Mouse (Mus musculus): Measurements from ENCODE around the gene Gmppa. TPM values are rescaled to one million over a fixed set of nuclear protein-coding genes. Genes with fewer than 3 reads are reported as not detected.

Gmppa gene
- polyA plus RNA-seq, 1 experiment, result 70.6 TPM

GRCm38 (mm10) chr1:75449377-75450135, 13.8 kb downstream of the Gmppa start:
- Histone ChIP-seq H3K27ac (ENCODE audit: insufficient read depth, low read length) (no peak overlapping the region), H3K4me3 (ENCODE audit: insufficient read depth, low read length) (no peak overlapping the region), H3K4me1 (ENCODE audit: control insufficient read depth, insufficient read depth, low read length) (0 out of 2 replicates have a peak, but pooled peaks cover 2% of the 10 kb centered on the region)
- TF ChIP-seq CTCF (IDR thresholded peaks at IDR 0.05; ENCODE audit: borderline replicate concordance, insufficient read depth, low read length) (no peak), POLR2A (IDR thresholded peaks at IDR 0.05; ENCODE audit: low read depth, low read length) (no peak)

GRCm38 (mm10) chr1:75450314-75451005, 14.7 kb downstream of the Gmppa start, which contains the start of gene Asic4:
Asic4 (plus strand) TSS chr1:75450436.
- no peak within 1 kb of the TSS for H3K27ac ChIP-seq (ENCODE audit: insufficient read depth, low read length)
- TF ChIP-seq POLR2A (IDR thresholded peaks at IDR 0.05; ENCODE audit: low read depth, low read length), result no peak
- TF ChIP-seq CTCF (IDR thresholded peaks at IDR 0.05; ENCODE audit: borderline replicate concordance, insufficient read depth, low read length), result no peak
- H3K4me1 ChIP-seq (ENCODE audit: control insufficient read depth, insufficient read depth, low read length), result 0 out of 2 replicates have a peak, but pooled peaks cover 2% of the 10 kb centered on the region
- H3K4me3 ChIP-seq (ENCODE audit: insufficient read depth, low read length), result no peak within 1 kb of the TSS

GRCm38 (mm10) chr1:75451900-75452299, 16.2 kb downstream of the Gmppa start:
- Histone ChIP-seq H3K4me3 (ENCODE audit: insufficient read depth, low read length) (no peak overlapping the region), H3K4me1 (ENCODE audit: control insufficient read depth, insufficient read depth, low read length) (0 out of 2 replicates have a peak, but pooled peaks cover 2% of the 10 kb centered on the region), H3K27ac (ENCODE audit: insufficient read depth, low read length) (no peak overlapping the region)
- TF ChIP-seq CTCF (IDR thresholded peaks at IDR 0.05; ENCODE audit: borderline replicate concordance, insufficient read depth, low read length) (no peak), POLR2A (IDR thresholded peaks at IDR 0.05; ENCODE audit: low read depth, low read length) (no peak)

- H3K4me3 ChIP-seq (ENCODE audit: insufficient read depth, low read length), result no peak overlapping the region
- H3K27ac ChIP-seq (ENCODE audit: insufficient read depth, low read length), result no peak overlapping the region
- TF ChIP-seq CTCF (IDR thresholded peaks at IDR 0.05; ENCODE audit: borderline replicate concordance, insufficient read depth, low read length), result no peak
- no peak for TF ChIP-seq POLR2A (IDR thresholded peaks at IDR 0.05; ENCODE audit: low read depth, low read length)
- H3K4me1 ChIP-seq (ENCODE audit: control insufficient read depth, insufficient read depth, low read length), result no peaks in the 10 kb centered on the region
Measured at GRCm38 (mm10) chr1:75455433-75455832, 19.7 kb downstream of the Gmppa start.

GRCm38 (mm10) chr1:75455948-75456347, 20.2 kb downstream of the Gmppa start:
- Histone ChIP-seq H3K27ac (ENCODE audit: insufficient read depth, low read length) (no peak overlapping the region), H3K4me3 (ENCODE audit: insufficient read depth, low read length) (no peak overlapping the region), H3K4me1 (ENCODE audit: control insufficient read depth, insufficient read depth, low read length) (no peaks in the 10 kb centered on the region)
- TF ChIP-seq CTCF (IDR thresholded peaks at IDR 0.05; ENCODE audit: borderline replicate concordance, insufficient read depth, low read length) (no peak), POLR2A (IDR thresholded peaks at IDR 0.05; ENCODE audit: low read depth, low read length) (no peak)

- Histone ChIP-seq H3K4me3 (ENCODE audit: insufficient read depth, low read length) (no peak overlapping the region), H3K4me1 (ENCODE audit: control insufficient read depth, insufficient read depth, low read length) (no peaks in the 10 kb centered on the region), H3K27ac (ENCODE audit: insufficient read depth, low read length) (no peak overlapping the region)
- TF ChIP-seq CTCF (IDR thresholded peaks at IDR 0.05; ENCODE audit: borderline replicate concordance, insufficient read depth, low read length) (no peak), POLR2A (IDR thresholded peaks at IDR 0.05; ENCODE audit: low read depth, low read length) (no peak)
Measured at GRCm38 (mm10) chr1:75456746-75457564, 21.2 kb downstream of the Gmppa start.

- Histone ChIP-seq H3K27ac (ENCODE audit: insufficient read depth, low read length) (no peak overlapping the region), H3K4me1 (ENCODE audit: control insufficient read depth, insufficient read depth, low read length) (no peaks in the 10 kb centered on the region), H3K4me3 (ENCODE audit: insufficient read depth, low read length) (no peak overlapping the region)
- TF ChIP-seq CTCF (IDR thresholded peaks at IDR 0.05; ENCODE audit: borderline replicate concordance, insufficient read depth, low read length), result no peak
- no peak for TF ChIP-seq POLR2A (IDR thresholded peaks at IDR 0.05; ENCODE audit: low read depth, low read length)
Measured at GRCm38 (mm10) chr1:75457710-75458024, 21.9 kb downstream of the Gmppa start.

- Histone ChIP-seq H3K4me3 (ENCODE audit: insufficient read depth, low read length) (no peak overlapping the region), H3K27ac (ENCODE audit: insufficient read depth, low read length) (peak overlapping the region; percentile 4), H3K4me1 (ENCODE audit: control insufficient read depth, insufficient read depth, low read length) (no peaks in the 10 kb centered on the region)
- no peak for TF ChIP-seq CTCF (IDR thresholded peaks at IDR 0.05; ENCODE audit: borderline replicate concordance, insufficient read depth, low read length)
- TF ChIP-seq POLR2A (IDR thresholded peaks at IDR 0.05; ENCODE audit: low read depth, low read length), result peak; percentile 16; the same call in 1 of the 2 replicates
Measured at GRCm38 (mm10) chr1:75458025-75458788, 22.5 kb downstream of the Gmppa start.

Data from embryonic fibroblast, embryonic 13.5 days (primary cell).